Mouse (Mus musculus): Measurements from ENCODE around the gene Fam214a.

Gene Fam214a

GRCm38 (mm10) chr9:74952106-74952505 lies 578 bp upstream of the Fam214a start:
- no peak for DNase-seq

GRCm38 (mm10) chr9:74953265-74953958 lies 728 bp downstream of the Fam214a start:
- peak; percentile 73 to 90 for DNase-seq

- no peak for DNase-seq
Observed at GRCm38 (mm10) chr9:74953959-74954279, 1.2 kb downstream of the Fam214a start.

GRCm38 (mm10) chr9:74954387-74954786 lies 1.7 kb downstream of the Fam214a start:
- no peak for DNase-seq

GRCm38 (mm10) chr9:74960630-74961029 lies 7.9 kb downstream of the Fam214a start:
- no peak for DNase-seq

- no peak for DNase-seq
Observed at GRCm38 (mm10) chr9:74961073-74961575, 8.4 kb downstream of the Fam214a start.

GRCm38 (mm10) chr9:74963953-74964352 lies 11.3 kb downstream of the Fam214a start:
- peak; percentile 33 to 77 for DNase-seq

- no peak for DNase-seq
Observed at GRCm38 (mm10) chr9:74964866-74965384, 12.2 kb downstream of the Fam214a start.

GRCm38 (mm10) chr9:74966200-74966599 lies 13.5 kb downstream of the Fam214a start:
- DNase-seq, result no peak

GRCm38 (mm10) chr9:74968647-74969428 lies 16.2 kb downstream of the Fam214a start:
- no peak for DNase-seq

- DNase-seq, result no peak
Observed at GRCm38 (mm10) chr9:74970591-74970990, 17.9 kb downstream of the Fam214a start.

- DNase-seq, result peak in 1 of 2 experiments; percentile 28
Observed at GRCm38 (mm10) chr9:74971191-74971976, 18.7 kb downstream of the Fam214a start.

- no peak for DNase-seq
Observed at GRCm38 (mm10) chr9:74972736-74973135, 20.1 kb downstream of the Fam214a start.

GRCm38 (mm10) chr9:74973154-74973553 lies 20.5 kb downstream of the Fam214a start:
- DNase-seq, result no peak

- peak in 1 of 2 experiments; percentile 19 for DNase-seq
Observed at GRCm38 (mm10) chr9:74974758-74975157, 22.1 kb downstream of the Fam214a start.

GRCm38 (mm10) chr9:74975416-74975815 lies 22.7 kb downstream of the Fam214a start:
- DNase-seq, result peak; percentile 54 to 82

- DNase-seq, result peak; percentile 88 to 95
Observed at GRCm38 (mm10) chr9:74975911-74976563, 23.4 kb downstream of the Fam214a start.

GRCm38 (mm10) chr9:74977251-74977650 lies 24.6 kb downstream of the Fam214a start:
- DNase-seq, result no peak

GRCm38 (mm10) chr9:74977962-74978361 lies 25.3 kb downstream of the Fam214a start:
- DNase-seq, result peak; percentile 18 to 67

- no peak for DNase-seq
Observed at GRCm38 (mm10) chr9:74978868-74979267, 26.2 kb downstream of the Fam214a start.

GRCm38 (mm10) chr9:74979371-74979770 lies 26.7 kb downstream of the Fam214a start:
- no peak for DNase-seq

GRCm38 (mm10) chr9:74979866-74980265 lies 27.2 kb downstream of the Fam214a start:
- no peak for DNase-seq

All from kidney, postnatal 25 days (tissue).